Mouse (Mus musculus) kidney, embryonic 14.5 days (tissue): ENCODE results near the gene Fsd1. TPM values are rescaled to one million over a fixed set of nuclear protein-coding genes. Genes with fewer than 3 reads are reported as not detected.
A peak's percentile ranks its signal among the peaks of the same experiment; 100 is the strongest.

Experiments
- ATAC-seq: fragments of 200-750 bp; cut with Nextera tagmentation; 2 replicates; pipeline ENCODE4 v1.8.0; 2017; ENCODE audit warnings: moderate number of reproducible peaks, mild to moderate bottlenecking, moderate TSS enrichment, moderate library complexity; ENCODE audit not compliant: low FRiP score, low TSS enrichment
- H3K27ac ChIP-seq: fragments of 300-500 bp; sonication (generic); 2 replicates; pipeline ENCODE4 v1.5.1; 2014; ENCODE audit warnings: low read depth, mild to moderate bottlenecking, low read length, moderate library complexity, mixed read lengths
- H3K27me3 ChIP-seq: fragments of 300-500 bp; sonication (generic); 2 replicates; pipeline ENCODE4 v1.6.1; 2014; ENCODE audit warnings: mild to moderate bottlenecking, low read length; ENCODE audit not compliant: control insufficient read depth, insufficient read depth
- H3K36me3 ChIP-seq: fragments of 300-500 bp; sonication (generic); 2 replicates; pipeline ENCODE4 v1.6.1; 2014; ENCODE audit warnings: low read length, mixed read lengths; ENCODE audit not compliant: control insufficient read depth, insufficient read depth
- H3K4me1 ChIP-seq: fragments of 300-500 bp; sonication (generic); 2 replicates; pipeline ENCODE4 v1.6.1; 2014; ENCODE audit warnings: low read length, mixed read lengths; ENCODE audit not compliant: control insufficient read depth, insufficient read depth
- H3K4me2 ChIP-seq: fragments of 300-500 bp; sonication (generic); replicated peaks from 2 replicates; pipeline ENCODE4 v1.6.1; 2014; ENCODE audit warnings: low read depth, mild to moderate bottlenecking, low read length
- H3K4me3 ChIP-seq: fragments of 300-500 bp; sonication (generic); 2 replicates; pipeline ENCODE4 v1.5.1; 2014; ENCODE audit warnings: mild to moderate bottlenecking, low read length
- H3K9ac ChIP-seq: fragments of 300-500 bp; sonication (generic); 2 replicates; pipeline ENCODE4 v1.6.1; 2014; ENCODE audit warnings: low read depth, mild to moderate bottlenecking, low read length, moderate library complexity
- H3K9me3 ChIP-seq: fragments of 300-500 bp; sonication (generic); 2 replicates; pipeline ENCODE4 v1.6.1; 2016; ENCODE audit warnings: low read length; ENCODE audit not compliant: control insufficient read depth
- WGBS: fragments of 180-500 bp; shearing (Covaris S2); extraction: QIAGEN DNeasy Blood & Tissue Kit; methylation state at CpG from one replicate; pipeline ENCODE4 v1.1.7; 2014; 5-methylcytosine and 5-hydroxymethylcytosine counted together
- polyA plus RNA-seq: library from polyadenylated mRNA; unstranded; fragments of >200 nt; fragmentation: Nextera tagmentation; extraction: Ambion mirVana; gene quantifications from 2 replicates; pipeline ENCODE4 v1.2.1, GENCODE M21; 2014

The Fsd1 gene
- polyA plus RNA-seq, 1 experiment from 2014 or later, result 25.7 TPM

- no peaks in the 10 kb centered on the region for H3K27me3 ChIP-seq
- H3K9me3 ChIP-seq, result no peaks in the 10 kb centered on the region
- peak overlapping the region; percentile 94 for H3K9ac ChIP-seq
- H3K36me3 ChIP-seq, result peaks cover 20% of the 10 kb centered on the region
- 81% methylated on average over 6 of the region's 6 CpGs for WGBS
- H3K4me1 ChIP-seq, result peaks cover 30% of the 10 kb centered on the region
- peak overlapping the region; percentile 70 for H3K4me2 ChIP-seq
- peak overlapping the region; percentile 91; the same call in 1 of the 2 replicates for H3K4me3 ChIP-seq
- no peak for ATAC-seq
- no peak overlapping the region for H3K27ac ChIP-seq
These were observed 48.4 kb downstream of the Fsd1 start for GRCm38 (mm10) chr17:56034726-56035100.

GRCm38 (mm10) chr17:56035216-56035615 lies 48.9 kb downstream of the Fsd1 start:
- peaks cover 19% of the 10 kb centered on the region for H3K36me3 ChIP-seq
- no peaks in the 10 kb centered on the region for H3K27me3 ChIP-seq
- peaks cover 30% of the 10 kb centered on the region for H3K4me1 ChIP-seq
- H3K27ac ChIP-seq, result no peak overlapping the region
- H3K4me3 ChIP-seq, result peak overlapping the region; percentile 91
- H3K9me3 ChIP-seq, result no peaks in the 10 kb centered on the region
- H3K4me2 ChIP-seq, result peak overlapping the region; percentile 70
- WGBS, result 54% methylated on average over 4 of the region's 4 CpGs
- no peak for ATAC-seq
- peak overlapping the region; percentile 94 for H3K9ac ChIP-seq

- Histone ChIP-seq H3K4me1 (peaks cover 32% of the 10 kb centered on the region), H3K9ac (peak within 1 kb of the TSS; percentile 94), H3K36me3 (peaks cover 19% of the 10 kb centered on the region), H3K4me3 (peak within 1 kb of the TSS; percentile 91), H3K27me3 (no peaks in the 10 kb centered on the region), H3K4me2 (peak within 1 kb of the TSS; percentile 70), H3K9me3 (no peaks in the 10 kb centered on the region), H3K27ac (peak within 1 kb of the TSS; percentile 93)
- peak; percentile 92 for ATAC-seq
- under 1% methylated on average over 72 of the region's 74 CpGs for WGBS
These were observed 50.0 kb downstream of the Fsd1 start, which contains the start of gene Sh3gl1 for GRCm38 (mm10) chr17:56036176-56036900. Gene Sh3gl1 (minus strand): TSS chr17:56036635.

GRCm38 (mm10) chr17:56036901-56037287 lies 50.6 kb downstream of the Fsd1 start:
- peak overlapping the region; percentile 42 for H3K4me2 ChIP-seq
- peak; percentile 0; the same call in 1 of the 2 replicates for ATAC-seq

GRCm38 (mm10) chr17:56038583-56039261 lies 52.4 kb downstream of the Fsd1 start:
- ATAC-seq, result no peak

More at GRCm38 (mm10) chr17:56036901-56037287, 50.6 kb downstream of the Fsd1 start:
- Histone ChIP-seq H3K27me3 (no peaks in the 10 kb centered on the region), H3K36me3 (peaks cover 19% of the 10 kb centered on the region), H3K27ac (no peak overlapping the region), H3K4me3 (peak overlapping the region; percentile 91), H3K9me3 (no peaks in the 10 kb centered on the region), H3K4me1 (peaks cover 34% of the 10 kb centered on the region), H3K9ac (peak overlapping the region; percentile 40)
- 33% methylated on average over 13 of the region's 13 CpGs for WGBS

GRCm38 (mm10) chr17:56039345-56039744 lies 53.0 kb downstream of the Fsd1 start:
- H3K9me3 ChIP-seq, result no peaks in the 10 kb centered on the region
- H3K9ac ChIP-seq, result no peak overlapping the region; the same call in 1 of the 2 replicates
- H3K4me2 ChIP-seq, result peak overlapping the region; percentile 47
- H3K27ac ChIP-seq, result no peak overlapping the region
- 74% methylated on average over 4 of the region's 4 CpGs for WGBS
- H3K27me3 ChIP-seq, result no peaks in the 10 kb centered on the region
- peak overlapping the region; percentile 74; the same call in 1 of the 2 replicates for H3K4me3 ChIP-seq
- no peak for ATAC-seq
- H3K4me1 ChIP-seq, result peaks cover 20% of the 10 kb centered on the region
- H3K36me3 ChIP-seq, result peaks cover 12% of the 10 kb centered on the region

More at GRCm38 (mm10) chr17:56038583-56039261, 52.4 kb downstream of the Fsd1 start:
- no peak overlapping the region for H3K4me3 ChIP-seq
- no peak overlapping the region for H3K27ac ChIP-seq
- no peaks in the 10 kb centered on the region for H3K9me3 ChIP-seq
- H3K9ac ChIP-seq, result no peak overlapping the region
- H3K4me2 ChIP-seq, result no peak overlapping the region
- peaks cover 12% of the 10 kb centered on the region for H3K36me3 ChIP-seq
- peaks cover 25% of the 10 kb centered on the region for H3K4me1 ChIP-seq
- no peaks in the 10 kb centered on the region for H3K27me3 ChIP-seq
- WGBS, result 90% methylated on average over 8 of the region's 8 CpGs

GRCm38 (mm10) chr17:56040030-56040856 lies 53.9 kb downstream of the Fsd1 start, which contains the start of gene Chaf1a:
Gene Chaf1a (plus strand): TSS chr17:56040439.
- ATAC-seq, result peak; percentile 82
- Histone ChIP-seq H3K27ac (peak within 1 kb of the TSS; percentile 75), H3K9me3 (no peaks in the 10 kb centered on the region), H3K4me1 (peaks cover 13% of the 10 kb centered on the region), H3K36me3 (peaks cover 7% of the 10 kb centered on the region), H3K4me2 (peak within 1 kb of the TSS; percentile 47), H3K9ac (peak within 1 kb of the TSS; percentile 84), H3K4me3 (peak within 1 kb of the TSS; percentile 74), H3K27me3 (no peaks in the 10 kb centered on the region)
- under 1% methylated on average over 59 of the region's 68 CpGs for WGBS

GRCm38 (mm10) chr17:56040857-56041163 lies 54.5 kb downstream of the Fsd1 start:
- Histone ChIP-seq H3K27me3 (no peaks in the 10 kb centered on the region), H3K9me3 (no peaks in the 10 kb centered on the region), H3K27ac (peak overlapping the region; percentile 75), H3K36me3 (peaks cover 12% of the 10 kb centered on the region), H3K4me2 (peak overlapping the region; percentile 47), H3K4me3 (peak overlapping the region; percentile 74), H3K9ac (peak overlapping the region; percentile 84), H3K4me1 (peaks cover 9% of the 10 kb centered on the region; the same call in 1 of the 2 replicates)
- WGBS, result under 1% methylated on average over 12 of the region's 12 CpGs
- ATAC-seq, result no peak
